Mouse (Mus musculus) spleen, postnatal 10 days (tissue): Measurements from ENCODE around the gene Adam8.

ENCODE experiments used
- DNase-seq, 2 experiments: peaks; one replicate each; pipeline ENCODE4 v3.0.0; 2021 to 2022; ENCODE audit warnings: low spot score in 2 of 2

The Adam8 gene

DNA sequence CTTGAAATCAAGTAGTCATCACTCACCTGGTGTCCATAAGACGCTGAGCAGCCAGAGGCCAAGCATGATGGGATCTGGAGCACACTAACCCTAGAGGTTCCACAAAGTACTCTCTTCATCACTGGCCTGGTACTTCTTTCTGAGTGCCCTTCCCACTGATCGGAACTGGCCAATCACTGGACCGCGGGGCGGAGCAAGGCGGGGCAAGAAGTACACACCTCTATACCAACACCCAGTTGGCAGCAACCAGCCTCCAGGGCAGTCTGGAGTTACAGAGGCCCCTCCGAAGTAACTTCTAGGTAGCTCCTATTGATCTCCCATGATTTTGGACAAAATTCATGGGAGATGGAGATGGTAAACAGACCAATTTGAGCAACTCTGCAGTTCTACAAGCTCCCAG, at the start of gene Adam8:
Gene Adam8, minus strand, starts transcription at position 157 of the 400 bp plus-strand sequence.
- peak in 1 of 2 experiments; percentile 58 for DNase-seq

- peak in 1 of 2 experiments; percentile 13 for DNase-seq
These were observed 44.8 kb upstream of the Adam8 start for GRCm38 (mm10) chr7:140037171-140037555.

DNA sequence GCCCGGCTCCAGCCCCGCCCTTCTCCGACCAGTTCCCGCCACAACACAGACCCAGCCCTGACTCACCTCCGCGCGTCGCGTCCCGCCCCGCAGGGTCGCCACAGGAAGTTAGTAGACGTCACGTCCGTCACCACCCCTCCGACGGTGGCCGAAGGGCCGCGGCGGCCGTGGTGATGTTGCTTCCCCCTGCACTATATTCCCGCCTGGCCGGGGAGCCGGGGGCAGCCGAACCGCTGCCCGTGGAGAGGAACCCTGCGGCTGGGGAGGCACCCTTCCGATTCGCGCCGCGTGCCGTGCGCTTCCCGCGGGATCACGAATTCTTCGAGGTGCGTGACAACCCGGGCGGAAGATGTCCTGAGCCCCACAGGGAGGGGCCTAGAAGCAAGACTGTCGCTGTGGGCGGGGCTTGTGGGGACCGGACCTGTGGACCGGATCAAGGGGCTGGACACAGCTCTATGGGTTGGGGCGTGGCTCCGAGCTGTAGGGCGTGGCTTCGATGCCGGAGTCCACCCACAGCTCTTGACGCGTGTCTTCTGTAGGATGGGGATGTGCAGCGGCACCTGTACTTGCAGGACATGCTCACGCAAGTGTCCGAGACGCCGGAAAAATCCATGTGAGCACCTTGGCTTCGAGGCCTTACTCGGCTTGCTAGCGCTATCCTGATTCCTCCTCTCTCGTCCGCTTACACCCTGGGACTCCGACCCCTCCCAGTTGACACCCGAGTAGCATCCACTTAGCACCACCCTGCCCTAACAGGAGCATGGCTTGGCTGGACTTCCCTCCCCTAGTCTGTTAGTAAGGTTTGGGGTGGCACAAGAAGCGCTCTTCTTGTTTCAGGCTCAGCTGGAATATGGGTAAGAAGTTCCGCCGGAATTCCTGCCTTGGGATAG, 44.2 kb upstream of the Adam8 start, which contains the start of the genes Zfp511 and Tubgcp2:
Gene Zfp511, plus strand, starts transcription at position 111 of the 890 bp plus-strand sequence.
Gene Tubgcp2, minus strand, starts transcription at position 389 of the 890 bp plus-strand sequence.
- DNase-seq, result peak; percentile 91 to 97

DNA sequence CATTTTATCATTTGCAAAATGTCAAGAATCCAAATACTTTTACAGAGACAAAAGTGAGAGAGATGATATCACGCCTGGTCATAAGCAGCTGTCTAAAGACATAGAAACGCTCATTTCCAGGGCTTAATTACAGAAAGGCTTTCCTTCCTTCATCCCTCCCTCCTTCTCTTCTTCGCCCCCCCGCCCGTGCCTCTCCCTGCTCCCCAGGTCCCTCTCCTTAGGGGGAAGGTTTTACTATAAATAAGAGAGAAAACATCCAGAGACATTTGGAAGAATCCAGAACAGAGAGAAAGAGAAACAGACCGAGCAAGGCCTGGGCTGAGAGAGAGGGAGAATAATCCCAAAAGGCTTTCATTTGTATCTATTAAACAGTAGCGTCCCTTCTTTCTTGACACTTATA, 43.1 kb upstream of the Adam8 start:
- peak in 1 of 2 experiments; percentile 17 for DNase-seq

DNA sequence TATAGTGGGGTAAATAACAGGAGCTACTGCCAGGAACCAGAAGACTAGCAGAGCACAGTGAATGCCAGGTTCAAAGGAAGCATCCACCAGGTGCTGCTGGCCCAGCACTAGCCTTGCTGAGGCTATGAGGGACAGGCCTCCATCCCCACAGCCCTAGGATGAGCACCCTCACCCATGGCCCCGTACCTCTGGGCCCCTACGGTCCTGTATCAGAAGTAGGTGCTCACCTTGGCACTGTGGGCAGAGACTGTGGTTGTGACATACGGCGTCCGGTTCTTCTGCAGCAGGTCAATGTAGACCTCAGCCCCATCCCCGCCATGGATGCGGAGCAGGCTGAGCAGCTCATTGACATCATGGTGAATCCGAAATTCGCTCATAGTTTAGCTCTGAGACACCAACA, 41.0 kb upstream of the Adam8 start:
- DNase-seq, result peak in 1 of 2 experiments; percentile 14

GRCm38 (mm10) chr7:140032366-140032765, 40.0 kb upstream of the Adam8 start:
- DNase-seq, result peak in 1 of 2 experiments; percentile 9

- peak in 1 of 2 experiments; percentile 8 for DNase-seq
These were observed 39.4 kb upstream of the Adam8 start for GRCm38 (mm10) chr7:140031771-140032170.

DNA sequence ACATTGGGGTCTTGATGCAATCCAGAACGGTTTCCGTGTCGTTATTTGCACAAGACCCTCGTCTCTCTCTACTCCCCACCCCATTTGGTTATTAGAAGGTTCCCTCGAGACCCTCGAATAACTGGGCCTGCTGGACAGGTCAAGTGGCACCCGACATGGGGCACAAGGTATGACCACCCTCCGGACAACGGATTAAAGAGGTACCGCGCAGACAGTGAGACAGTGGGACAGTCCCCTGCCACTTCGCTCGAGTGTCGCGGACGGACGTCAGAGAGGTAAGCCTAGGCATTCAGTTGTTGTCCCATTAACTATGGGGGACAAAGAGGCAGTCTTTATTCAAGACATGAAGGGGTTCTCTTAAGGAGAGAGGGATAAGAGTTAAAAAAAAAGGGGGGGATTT, 19.0 kb upstream of the Adam8 start:
- peak in 1 of 2 experiments; percentile 11 for DNase-seq

- DNase-seq, result peak in 1 of 2 experiments; percentile 10
These were observed 15.4 kb upstream of the Adam8 start for GRCm38 (mm10) chr7:140007781-140008180.

- peak in 1 of 2 experiments; percentile 17 for DNase-seq
These were observed 14.7 kb upstream of the Adam8 start for GRCm38 (mm10) chr7:140006861-140007611.

- peak in 1 of 2 experiments; percentile 4 for DNase-seq
These were observed 12.3 kb upstream of the Adam8 start for GRCm38 (mm10) chr7:140004666-140005065.

DNA sequence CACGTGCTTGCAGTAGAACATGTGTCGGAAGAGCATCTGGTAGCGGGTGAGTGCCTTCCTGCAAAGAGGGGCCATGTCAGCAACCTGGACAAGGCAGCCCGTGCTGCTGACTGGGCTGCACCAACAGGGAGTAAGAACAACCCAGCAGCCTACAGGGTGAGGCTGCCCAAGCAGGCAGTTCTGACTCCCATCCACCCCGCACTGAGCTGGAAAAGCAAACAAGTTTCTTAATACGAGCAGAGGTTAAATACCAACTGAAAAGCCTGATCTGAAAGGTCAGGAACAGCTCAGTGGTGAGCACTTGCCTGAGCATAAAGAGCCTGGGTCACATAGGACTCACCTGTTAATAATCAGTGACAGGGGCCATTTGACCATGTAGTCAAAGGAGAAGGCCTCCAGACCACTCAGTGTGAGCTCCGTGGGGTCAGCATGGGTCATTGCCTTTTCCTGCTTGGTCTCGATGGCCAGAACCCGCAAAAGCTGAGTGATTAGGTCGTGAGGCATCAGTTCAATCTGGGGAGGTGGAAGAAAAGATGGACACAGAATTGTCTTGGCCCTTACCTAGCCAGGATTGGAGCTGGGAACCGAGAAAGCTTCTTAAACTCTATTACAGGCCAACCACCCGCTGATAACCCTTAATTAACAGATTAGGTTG, 8.9 kb upstream of the Adam8 start:
- peak in 1 of 2 experiments; percentile 6 for DNase-seq

DNA sequence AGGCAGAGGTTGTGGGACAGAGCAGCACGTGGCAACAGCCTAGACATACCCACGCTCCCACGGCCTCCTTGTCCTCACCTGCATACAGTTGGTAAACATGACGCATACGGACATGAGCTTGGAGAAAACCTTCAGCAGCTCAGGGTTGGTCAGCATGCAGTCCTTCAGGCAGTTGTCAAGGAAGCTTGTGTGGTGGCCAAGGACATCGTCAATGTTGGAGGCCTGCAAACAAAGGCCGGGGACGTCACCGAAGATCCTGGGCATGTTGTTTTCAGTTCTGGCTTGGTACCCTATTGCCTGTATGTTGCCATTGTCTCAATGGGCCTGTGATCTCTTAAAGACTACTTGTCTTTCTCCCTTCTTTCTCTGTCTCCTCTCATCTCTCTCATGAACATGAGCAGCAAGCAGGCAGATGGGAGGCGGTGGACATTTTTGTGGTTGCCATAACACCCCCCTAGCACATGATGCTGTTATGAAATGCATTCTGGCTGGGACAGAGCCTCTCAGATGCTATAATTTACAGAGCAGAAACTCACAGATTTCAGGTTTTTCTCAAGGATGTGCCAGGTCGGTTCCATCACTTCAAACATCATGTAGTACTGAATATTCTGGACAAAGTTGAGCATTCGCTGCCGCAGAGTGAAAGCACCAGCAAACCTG, 6.5 kb upstream of the Adam8 start:
- DNase-seq, result no peak

DNA sequence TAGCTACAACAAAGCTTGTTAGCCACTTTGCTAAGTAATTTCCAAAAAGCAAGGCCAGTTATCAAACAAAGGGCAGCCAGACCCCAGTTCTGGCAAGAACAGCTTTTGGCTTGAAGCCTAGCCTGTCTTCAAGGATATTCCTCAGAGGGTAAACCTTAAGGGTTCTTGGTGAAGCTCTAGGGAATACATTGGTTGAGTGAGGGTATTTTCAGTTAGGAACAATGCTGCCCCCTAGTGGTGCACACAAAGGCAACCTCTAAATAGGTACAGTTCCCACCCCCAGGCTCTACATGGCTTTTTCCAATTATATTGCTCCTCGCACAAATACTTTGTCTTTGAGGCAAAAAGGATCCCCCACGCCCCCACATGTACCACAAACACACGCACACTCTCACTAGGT, 2.3 kb upstream of the Adam8 start:
- peak; percentile 41 to 66 for DNase-seq

DNA sequence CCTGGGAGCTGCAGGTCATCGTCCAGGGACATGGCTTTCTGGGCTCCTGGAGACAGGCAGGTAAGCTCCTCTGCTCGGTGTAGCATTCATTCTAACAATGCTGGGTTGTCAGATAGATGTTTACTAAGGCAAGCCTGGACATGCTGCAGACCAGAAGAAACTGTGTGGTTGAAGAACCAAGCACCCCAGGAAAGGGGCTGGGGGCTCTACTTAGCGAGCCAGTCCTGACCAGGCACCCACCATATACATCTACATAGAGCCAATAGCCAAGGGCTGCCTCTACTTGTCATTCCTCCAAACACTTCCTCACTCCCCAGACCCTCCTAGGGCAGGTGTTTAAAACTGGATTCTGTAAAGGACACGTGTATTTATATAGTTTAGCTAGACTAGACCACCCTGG, 1.8 kb upstream of the Adam8 start:
- no peak for DNase-seq

DNA sequence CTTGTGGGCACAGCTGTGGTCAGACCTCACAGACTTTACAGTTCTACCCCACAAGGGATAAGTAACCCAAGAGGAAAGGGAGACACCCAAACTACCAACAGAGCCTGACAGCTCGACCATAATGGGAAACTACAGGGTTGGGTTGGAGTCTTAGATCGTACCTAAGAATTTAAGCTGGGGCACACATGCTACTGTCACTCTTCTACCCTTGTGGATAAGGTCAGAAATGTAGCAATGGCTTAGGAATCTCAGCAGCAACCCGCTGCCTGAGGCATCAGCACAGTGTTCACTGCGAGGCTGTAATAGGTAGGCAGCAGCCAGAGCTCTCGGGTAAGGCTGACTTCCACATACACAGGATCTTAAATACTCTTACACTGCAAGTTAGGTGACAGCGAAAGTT, 1.2 kb upstream of the Adam8 start:
- DNase-seq, result no peak

DNA sequence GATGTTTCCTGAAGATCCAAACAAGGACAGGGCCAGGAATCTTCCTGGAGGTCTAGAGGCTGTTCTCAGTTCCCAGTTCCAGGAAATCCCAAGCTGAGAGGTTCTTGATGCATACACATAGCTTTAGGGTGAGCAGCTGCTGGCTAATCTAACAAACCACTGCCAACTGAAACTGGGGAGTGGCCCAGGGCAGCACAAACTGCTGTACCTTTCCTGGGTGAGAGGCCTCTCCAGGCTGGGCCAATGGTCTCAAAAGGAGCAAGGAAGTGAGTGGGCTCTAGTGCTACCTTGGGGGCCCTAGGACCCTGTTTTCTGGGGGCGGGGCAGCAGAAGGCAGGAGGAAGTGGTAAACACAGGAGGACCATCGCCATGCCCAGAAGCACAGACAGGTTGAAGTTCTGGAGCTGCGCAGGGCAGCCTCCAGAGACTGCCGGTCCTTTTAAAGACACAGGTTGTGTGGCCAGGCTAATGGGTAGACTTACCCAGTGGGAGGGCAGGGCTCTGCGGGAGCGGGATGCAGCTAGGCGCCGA, 1.4 kb downstream of the Adam8 start:
- DNase-seq, result peak in 1 of 2 experiments; percentile 14

GRCm38 (mm10) chr7:139988272-139988671, 4.1 kb downstream of the Adam8 start:
- no peak for DNase-seq

GRCm38 (mm10) chr7:139984505-139984904, 7.9 kb downstream of the Adam8 start:
- DNase-seq, result no peak

DNA sequence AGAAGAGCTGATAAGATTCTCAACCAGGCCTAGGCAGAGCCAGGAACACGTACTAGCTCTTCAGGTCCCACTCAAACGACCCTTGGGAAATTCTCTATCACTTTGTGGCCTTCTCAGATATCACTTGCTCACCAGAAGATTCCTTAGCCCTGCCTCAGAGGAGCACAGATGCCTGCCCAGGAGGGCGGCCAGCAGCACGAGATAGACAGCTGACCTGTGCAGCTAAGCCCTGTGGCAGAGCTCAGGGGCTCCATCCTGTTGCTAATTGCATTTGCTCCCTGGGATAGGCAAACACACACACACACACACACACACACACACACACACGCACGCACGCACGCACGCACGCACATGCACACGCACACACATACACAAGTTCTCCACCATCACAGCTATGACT, 10.3 kb downstream of the Adam8 start:
- no peak for DNase-seq

- no peak for DNase-seq
These were observed 11.6 kb downstream of the Adam8 start for GRCm38 (mm10) chr7:139980778-139981177.
